Mouse (Mus musculus): ENCODE measurements at regions not wholly inside any gene's neighbourhood (a gene's known extent, or its start where the extent isn't known, plus 50 kb on each side); places are given as distances from the start of the nearest gene placed in this dataset.

- Histone ChIP-seq H3K27me3 (ENCODE audit: insufficient read depth, low read length) (no peaks in the 10 kb centered on the region), H3K4me1 (ENCODE audit: insufficient read depth, low read depth, low read length) (no peaks in the 10 kb centered on the region), H3K9me3 (replicated peaks) (peaks cover 35% of the 10 kb centered on the region), H3K36me3 (replicated peaks) (no peaks in the 10 kb centered on the region), H3K4me3 (ENCODE audit: low read depth, low read length) (no peak overlapping the region)
- no peak for ATAC-seq (ENCODE audit: extremely low read depth, insufficient number of reproducible peaks, low FRiP score, poor library complexity, severe bottlenecking)
- TF ChIP-seq GATA1 (IDR thresholded peaks at IDR 0.05; ENCODE audit: borderline replicate concordance, low read length) (no peak), POLR2AphosphoS5 (IDR thresholded peaks at IDR 0.05; ENCODE audit: insufficient replicate concordance, low read depth, low read length) (no peak), CTCF (IDR thresholded peaks at IDR 0.05; ENCODE audit: low read depth, low read length) (no peak), TAL1 (conservative IDR thresholded peaks at IDR 0.05; ENCODE audit: low read depth, low read length) (no peak)
- DNase-seq (ENCODE audit: low spot score), result no peak
These were observed 323.0 kb downstream of the Lmx1a start for GRCm38 (mm10) chr1:168012069-168012468.

- no peaks in the 10 kb centered on the region for H3K27me3 ChIP-seq (ENCODE audit: insufficient read depth, low read length)
- TF ChIP-seq GATA2 (IDR thresholded peaks at IDR 0.05; ENCODE audit: borderline replicate concordance, low read depth, low read length) (no peak), CTCF (IDR thresholded peaks at IDR 0.05; ENCODE audit: low read depth, low read length) (no peak), GATA1 (IDR thresholded peaks at IDR 0.05; ENCODE audit: borderline replicate concordance, low read length) (no peak), TAL1 (conservative IDR thresholded peaks at IDR 0.05; ENCODE audit: low read depth, low read length) (no peak), POLR2AphosphoS5 (IDR thresholded peaks at IDR 0.05; ENCODE audit: insufficient replicate concordance, low read depth, low read length) (no peak)
- H3K4me1 ChIP-seq (ENCODE audit: insufficient read depth, low read depth, low read length), result no peaks in the 10 kb centered on the region
- peaks cover 33% of the 10 kb centered on the region for H3K9me3 ChIP-seq (replicated peaks)
- DNase-seq (ENCODE audit: low spot score), result no peak
- ATAC-seq (ENCODE audit: extremely low read depth, insufficient number of reproducible peaks, low FRiP score, poor library complexity, severe bottlenecking), result no peak
- no peak overlapping the region for H3K4me3 ChIP-seq (ENCODE audit: low read depth, low read length)
- H3K36me3 ChIP-seq (replicated peaks), result no peaks in the 10 kb centered on the region
These were observed 323.6 kb downstream of the Lmx1a start for GRCm38 (mm10) chr1:168012611-168013010.

DNA sequence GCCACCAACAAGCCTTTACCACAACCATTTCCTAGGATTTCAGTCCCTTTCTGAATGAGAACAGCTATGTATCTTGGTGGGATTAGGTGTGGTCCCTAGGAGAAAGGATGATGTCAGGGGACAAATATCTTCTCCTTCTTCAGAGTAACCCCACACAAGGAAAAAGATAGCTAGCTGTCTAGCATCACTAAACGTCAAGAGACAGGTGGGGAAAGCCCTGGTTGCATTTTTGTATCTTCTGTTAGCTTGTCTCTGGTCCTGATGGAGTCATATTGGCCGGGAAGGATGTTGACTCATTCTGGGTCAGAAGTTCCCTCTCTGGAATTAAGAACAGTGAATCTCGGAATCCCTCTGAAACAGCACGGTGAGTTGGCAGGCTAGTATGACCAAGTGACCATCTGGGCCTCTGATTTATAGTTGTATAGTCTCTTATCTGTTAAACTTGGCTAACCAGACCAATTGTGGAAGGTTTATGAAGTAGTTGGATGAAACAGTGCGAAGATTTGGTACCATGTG, 327.4 kb downstream of the Lmx1a start:
- no peaks in the 10 kb centered on the region for H3K4me1 ChIP-seq (ENCODE audit: insufficient read depth, low read depth, low read length)
- H3K36me3 ChIP-seq (replicated peaks), result no peaks in the 10 kb centered on the region
- ATAC-seq (ENCODE audit: extremely low read depth, insufficient number of reproducible peaks, low FRiP score, poor library complexity, severe bottlenecking), result no peak
- no peak overlapping the region for H3K4me3 ChIP-seq (ENCODE audit: low read depth, low read length)
- DNase-seq (ENCODE audit: low spot score), result no peak
- H3K9me3 ChIP-seq (replicated peaks), result peaks cover 32% of the 10 kb centered on the region
- TF ChIP-seq GATA1 (IDR thresholded peaks at IDR 0.05; ENCODE audit: borderline replicate concordance, low read length), result no peak
- no peak for TF ChIP-seq TAL1 (conservative IDR thresholded peaks at IDR 0.05; ENCODE audit: low read depth, low read length)
- no peak for TF ChIP-seq POLR2AphosphoS5 (IDR thresholded peaks at IDR 0.05; ENCODE audit: insufficient replicate concordance, low read depth, low read length)
- TF ChIP-seq GATA2 (IDR thresholded peaks at IDR 0.05; ENCODE audit: borderline replicate concordance, low read depth, low read length), result no peak
- no peak for TF ChIP-seq CTCF (IDR thresholded peaks at IDR 0.05; ENCODE audit: low read depth, low read length)
- no peaks in the 10 kb centered on the region for H3K27me3 ChIP-seq (ENCODE audit: insufficient read depth, low read length)

DNA sequence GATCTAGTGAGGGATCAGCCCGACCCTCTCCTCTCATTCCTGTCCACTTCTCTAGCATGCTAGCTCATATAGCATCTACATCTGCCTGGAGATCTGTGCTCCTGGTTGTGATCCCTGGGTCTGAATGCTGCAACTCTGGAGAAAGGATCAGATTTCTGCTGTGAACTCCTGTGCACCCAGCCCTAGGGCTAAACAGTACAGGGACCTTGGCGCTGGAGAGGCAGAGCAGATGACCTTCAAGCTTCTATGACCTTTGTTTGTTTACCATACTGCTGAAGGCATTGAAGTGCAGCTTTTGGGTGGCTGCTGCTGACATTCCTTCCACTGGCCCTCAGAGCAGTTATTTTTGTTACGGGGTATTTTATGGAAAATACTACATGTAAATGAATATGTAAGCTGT, 337.4 kb downstream of the Lmx1a start:
- no peak for TF ChIP-seq POLR2AphosphoS5 (IDR thresholded peaks at IDR 0.05; ENCODE audit: insufficient replicate concordance, low read depth, low read length)
- TF ChIP-seq GATA1 (IDR thresholded peaks at IDR 0.05; ENCODE audit: borderline replicate concordance, low read length), result no peak
- no peak for TF ChIP-seq GATA2 (IDR thresholded peaks at IDR 0.05; ENCODE audit: borderline replicate concordance, low read depth, low read length)
- TF ChIP-seq CTCF (IDR thresholded peaks at IDR 0.05; ENCODE audit: low read depth, low read length), result no peak
- no peak for TF ChIP-seq TAL1 (conservative IDR thresholded peaks at IDR 0.05; ENCODE audit: low read depth, low read length)
- ATAC-seq (ENCODE audit: extremely low read depth, insufficient number of reproducible peaks, low FRiP score, poor library complexity, severe bottlenecking) (no peak), DNase-seq (ENCODE audit: low spot score) (no peak)
- Histone ChIP-seq H3K36me3 (replicated peaks) (no peaks in the 10 kb centered on the region), H3K4me3 (ENCODE audit: low read depth, low read length) (no peak overlapping the region), H3K27me3 (ENCODE audit: insufficient read depth, low read length) (no peaks in the 10 kb centered on the region), H3K4me1 (ENCODE audit: insufficient read depth, low read depth, low read length) (no peaks in the 10 kb centered on the region), H3K9me3 (replicated peaks) (peaks cover 31% of the 10 kb centered on the region)

DNA sequence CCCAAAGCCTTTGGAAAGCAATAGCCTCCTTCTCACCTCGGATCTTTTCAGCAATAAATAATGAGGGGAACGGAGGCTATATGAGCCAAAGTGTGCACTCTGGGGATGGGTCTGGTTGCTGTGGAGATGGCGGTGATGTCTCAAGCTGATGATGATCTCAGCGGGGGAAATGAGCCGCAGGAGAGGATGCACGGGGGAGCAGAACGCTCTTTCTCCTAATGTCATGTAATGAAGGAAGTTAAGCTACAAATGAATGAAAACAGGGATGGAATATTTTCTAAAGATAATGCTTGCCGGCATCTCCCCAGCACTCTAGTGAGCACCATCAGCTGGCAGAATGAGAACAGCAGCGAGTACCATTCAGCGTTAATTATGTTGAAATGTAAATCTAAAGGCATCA, 355.7 kb downstream of the Lmx1a start:
- H3K4me3 ChIP-seq (ENCODE audit: low read depth, low read length), result no peak overlapping the region
- ATAC-seq (ENCODE audit: extremely low read depth, insufficient number of reproducible peaks, low FRiP score, poor library complexity, severe bottlenecking), result no peak
- peaks cover 52% of the 10 kb centered on the region for H3K9me3 ChIP-seq (replicated peaks)
- no peaks in the 10 kb centered on the region for H3K27me3 ChIP-seq (ENCODE audit: insufficient read depth, low read length)
- TF ChIP-seq GATA1 (IDR thresholded peaks at IDR 0.05; ENCODE audit: borderline replicate concordance, low read length) (no peak), GATA2 (IDR thresholded peaks at IDR 0.05; ENCODE audit: borderline replicate concordance, low read depth, low read length) (no peak), CTCF (IDR thresholded peaks at IDR 0.05; ENCODE audit: low read depth, low read length) (no peak), POLR2AphosphoS5 (IDR thresholded peaks at IDR 0.05; ENCODE audit: insufficient replicate concordance, low read depth, low read length) (no peak), TAL1 (conservative IDR thresholded peaks at IDR 0.05; ENCODE audit: low read depth, low read length) (no peak)
- H3K4me1 ChIP-seq (ENCODE audit: insufficient read depth, low read depth, low read length), result no peaks in the 10 kb centered on the region
- no peak for DNase-seq (ENCODE audit: low spot score)
- no peaks in the 10 kb centered on the region for H3K36me3 ChIP-seq (replicated peaks)

DNA sequence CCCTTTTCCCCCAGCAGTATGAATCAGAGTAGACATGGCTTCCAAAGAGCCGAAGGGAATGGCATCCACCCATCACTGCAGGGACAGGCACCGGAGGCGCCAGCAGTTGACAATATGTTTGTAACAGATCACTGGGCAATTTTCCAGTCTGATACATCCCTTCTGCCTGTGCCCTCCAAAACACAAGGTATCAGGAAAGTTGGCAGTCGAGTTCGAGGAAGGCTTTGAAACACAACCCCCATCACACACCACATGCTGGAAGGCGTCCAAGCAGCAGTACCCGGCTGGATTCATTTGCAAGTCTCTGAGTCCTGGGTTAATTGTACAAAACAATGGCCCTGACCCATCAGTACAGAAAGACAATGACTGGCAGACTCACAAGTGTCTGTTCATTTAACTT, 357.3 kb downstream of the Lmx1a start:
- H3K4me1 ChIP-seq (ENCODE audit: insufficient read depth, low read depth, low read length), result no peaks in the 10 kb centered on the region
- ATAC-seq (ENCODE audit: extremely low read depth, insufficient number of reproducible peaks, low FRiP score, poor library complexity, severe bottlenecking) (no peak), DNase-seq (ENCODE audit: low spot score) (no peak)
- no peaks in the 10 kb centered on the region for H3K36me3 ChIP-seq (replicated peaks)
- no peak overlapping the region for H3K4me3 ChIP-seq (ENCODE audit: low read depth, low read length)
- TF ChIP-seq GATA2 (IDR thresholded peaks at IDR 0.05; ENCODE audit: borderline replicate concordance, low read depth, low read length) (no peak), TAL1 (conservative IDR thresholded peaks at IDR 0.05; ENCODE audit: low read depth, low read length) (no peak), GATA1 (IDR thresholded peaks at IDR 0.05; ENCODE audit: borderline replicate concordance, low read length) (no peak), POLR2AphosphoS5 (IDR thresholded peaks at IDR 0.05; ENCODE audit: insufficient replicate concordance, low read depth, low read length) (no peak), CTCF (IDR thresholded peaks at IDR 0.05; ENCODE audit: low read depth, low read length) (no peak)
- no peaks in the 10 kb centered on the region for H3K27me3 ChIP-seq (ENCODE audit: insufficient read depth, low read length)
- peaks cover 52% of the 10 kb centered on the region for H3K9me3 ChIP-seq (replicated peaks)
